Mouse (Mus musculus) Patski (cell line): ENCODE data around the gene Cdh8. TPM values are rescaled to one million over a fixed set of nuclear protein-coding genes. Genes with fewer than 3 reads are reported as not detected.

Experiments
- ATAC-seq: fragments of 100-300 bp; one replicate; pipeline ENCODE4 v1.8.0; 2021
- CTCF ChIA-PET: fragments of 350-600 bp; sonication (Branson Sonifier 250); formaldehyde crosslinking; loops from one replicate; lab custom pipeline; 2022; ENCODE audit warnings: inconsistent platforms; lab: Charles Lee
- POLR2A ChIA-PET: fragments of 350-600 bp; sonication (Branson Sonifier 250); formaldehyde crosslinking; loops from one replicate; lab custom pipeline; 2022; ENCODE audit warnings: antibody characterized with exemption, inconsistent platforms; lab: Charles Lee
- DNase-seq: peaks from one replicate; pipeline ENCODE4 v3.0.0-alpha.2; 2011; ENCODE audit warnings: low read depth, low spot score
- H3K27me3 ChIP-seq: fragments of 371-371 bp; one replicate; pipeline ENCODE4 v1.5.1; 2021
- CTCF ChIP-seq: fragments of 100-300 bp; IDR thresholded peaks from one replicate; pipeline ENCODE4 v1.5.1; 2021
- in situ Hi-C: fragments of 300-500 bp; cut with MboI; formaldehyde crosslinking; loops from 3 replicates; pipeline ENCODE4 v1.11.1; 2018; ENCODE audit warnings: low pct_unique_long_range_greater_than_20kb, mixed read lengths
- polyA plus RNA-seq: library from polyadenylated mRNA; unstranded; gene quantifications from one replicate; pipeline ENCODE4 v1.2.3, GENCODE M21; 2021

Cdh8 gene
- polyA plus RNA-seq, 1 experiment from 2014 or later, result not detected

DNA sequence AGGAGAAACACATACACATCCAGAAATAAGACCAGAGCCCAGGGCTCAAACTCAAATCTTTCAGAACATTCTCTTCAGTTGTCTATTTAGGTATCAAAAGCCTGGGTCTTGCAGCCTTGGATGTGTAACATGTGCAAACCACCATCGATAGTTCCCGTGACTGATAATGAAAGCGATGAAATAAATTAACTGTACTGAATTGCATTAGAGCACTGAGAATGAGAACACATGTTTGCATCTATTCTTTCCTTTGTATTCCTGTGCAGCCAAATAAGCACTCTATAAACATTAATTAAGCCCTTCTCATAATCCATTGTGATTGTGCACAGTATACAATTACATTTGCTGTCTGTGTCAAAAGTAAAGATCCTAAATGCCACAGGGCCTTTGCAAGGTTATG is 47.1 kb downstream of the Cdh8 start:
- no peak for TF ChIP-seq CTCF
- no peaks in the 10 kb centered on the region for H3K27me3 ChIP-seq
- in situ Hi-C loops, result no loop called here
- CTCF ChIA-PET, result no interaction called here
- POLR2A ChIA-PET, result no interaction called here
- DNase-seq (no peak), ATAC-seq (no peak)

DNA sequence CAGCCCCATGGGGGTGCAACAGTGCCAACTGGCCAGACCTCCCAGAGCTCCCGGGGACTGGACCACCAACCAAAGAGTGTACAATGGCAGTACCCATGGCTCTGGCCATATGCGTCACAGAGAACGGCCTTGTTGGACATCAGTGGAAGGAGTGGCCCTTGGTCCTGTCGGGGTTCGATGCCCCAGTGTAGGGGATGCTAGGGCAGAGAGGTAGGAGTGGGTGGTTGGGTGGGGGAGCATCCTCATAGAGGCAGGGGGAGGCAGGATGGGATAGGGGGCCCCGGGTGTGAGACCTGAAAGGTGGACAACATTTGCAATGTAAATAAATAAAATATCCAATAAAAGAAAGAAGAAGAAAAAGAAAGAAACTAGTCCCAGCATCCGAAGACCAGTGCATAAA is 47.8 kb downstream of the Cdh8 start:
- ATAC-seq (no peak), DNase-seq (no peak)
- in situ Hi-C loops, result no loop called here
- no peak for TF ChIP-seq CTCF
- H3K27me3 ChIP-seq, result no peaks in the 10 kb centered on the region
- POLR2A ChIA-PET, result no interaction called here
- CTCF ChIA-PET, result no interaction called here

DNA sequence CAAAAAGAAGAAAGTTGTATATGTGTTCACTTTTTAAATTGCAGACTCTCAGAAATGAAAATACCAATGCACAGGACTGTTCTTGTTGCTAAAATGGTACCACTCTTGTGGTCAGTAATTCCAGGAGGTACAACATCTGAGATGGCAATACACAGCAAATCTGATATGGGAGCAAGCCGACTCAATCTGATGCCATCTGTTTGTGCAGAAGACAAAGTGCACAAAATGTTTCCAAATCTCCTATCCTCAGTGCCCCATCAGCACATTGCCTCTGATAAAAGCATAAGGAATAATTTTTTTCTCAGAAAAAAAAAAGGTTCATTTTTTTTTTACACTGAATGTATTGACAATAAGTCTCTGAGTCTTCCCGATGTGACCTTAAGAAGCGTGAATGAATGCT is 62.3 kb downstream of the Cdh8 start:
- POLR2A ChIA-PET, result no interaction called here
- DNase-seq (no peak), ATAC-seq (no peak)
- CTCF ChIA-PET, result no interaction called here
- in situ Hi-C loops, result no loop called here
- TF ChIP-seq CTCF, result no peak
- no peaks in the 10 kb centered on the region for H3K27me3 ChIP-seq

DNA sequence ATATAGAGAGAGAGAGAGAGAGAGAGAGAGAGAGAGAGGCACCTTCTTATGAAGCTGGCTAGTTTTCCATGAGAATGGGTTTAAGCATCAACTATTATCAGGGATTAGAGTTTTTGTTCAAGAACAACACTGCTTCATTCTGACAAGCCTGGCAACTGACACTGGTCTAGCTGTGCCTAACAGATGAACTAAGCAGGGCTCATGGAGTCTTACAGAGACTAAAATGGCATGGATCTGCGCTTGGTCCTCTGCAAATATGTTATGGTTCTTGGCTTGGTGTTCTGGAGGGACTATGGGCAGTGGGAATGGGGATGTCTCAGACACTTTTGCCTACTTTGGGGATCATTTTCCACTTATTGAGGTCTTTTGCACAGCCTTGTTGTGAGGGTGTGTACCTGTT is 63.0 kb downstream of the Cdh8 start:
- POLR2A ChIA-PET, result no interaction called here

DNA sequence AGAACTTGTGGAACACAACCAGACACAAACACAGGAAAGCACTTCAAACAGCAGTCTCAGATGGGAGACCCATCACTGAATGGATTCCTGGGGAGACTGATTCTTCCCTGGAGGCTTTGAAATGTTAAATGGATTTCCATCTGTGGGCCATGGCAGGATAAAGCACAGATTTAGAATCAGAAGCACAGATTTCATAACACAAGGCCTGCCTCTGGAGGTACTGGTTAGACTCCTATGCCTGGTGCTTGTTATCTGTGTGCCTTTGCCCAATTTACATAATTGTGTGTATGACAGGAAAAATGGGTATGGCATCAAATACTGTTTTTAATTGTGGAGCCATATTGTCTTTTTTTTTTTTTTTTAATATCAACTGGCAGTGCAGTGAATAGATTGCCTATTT is 66.8 kb downstream of the Cdh8 start:
- TF ChIP-seq CTCF, result no peak
- ATAC-seq, result no peak
- in situ Hi-C loops, result no loop called here
- ChIA-PET POLR2A (no interaction called here), CTCF (no interaction called here)
- no peaks in the 10 kb centered on the region for H3K27me3 ChIP-seq
- DNase-seq, result no peak

More for the DNA sequence above, 63.0 kb downstream of the Cdh8 start:
- no peaks in the 10 kb centered on the region for H3K27me3 ChIP-seq
- no peak for DNase-seq
- ATAC-seq, result no peak
- no peak for TF ChIP-seq CTCF
- in situ Hi-C loops, result no loop called here
- CTCF ChIA-PET, result no interaction called here

DNA sequence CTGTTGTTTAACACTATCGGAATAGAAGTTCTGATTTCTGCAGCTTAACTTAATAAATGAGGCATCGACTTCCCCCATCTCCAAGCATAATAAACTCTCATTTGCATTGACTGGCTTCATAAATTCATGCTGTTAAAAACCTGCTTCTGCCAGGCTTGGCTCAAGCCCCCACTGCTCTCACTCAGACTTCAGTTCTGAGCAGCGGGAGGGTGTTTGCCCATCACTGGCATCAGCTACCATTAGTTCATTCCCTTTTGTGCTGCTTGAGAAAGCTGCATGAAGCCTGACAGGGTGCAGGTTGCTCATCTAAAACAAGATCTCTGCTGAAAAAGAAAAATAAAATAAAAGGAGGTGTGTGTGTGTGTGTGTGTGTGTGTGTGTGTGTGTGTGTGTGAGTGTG is 67.7 kb downstream of the Cdh8 start:
- ATAC-seq (no peak), DNase-seq (no peak)
- no peaks in the 10 kb centered on the region for H3K27me3 ChIP-seq
- TF ChIP-seq CTCF, result no peak
- in situ Hi-C loops, result no loop called here
- POLR2A ChIA-PET, result no interaction called here
- CTCF ChIA-PET, result no interaction called here

DNA sequence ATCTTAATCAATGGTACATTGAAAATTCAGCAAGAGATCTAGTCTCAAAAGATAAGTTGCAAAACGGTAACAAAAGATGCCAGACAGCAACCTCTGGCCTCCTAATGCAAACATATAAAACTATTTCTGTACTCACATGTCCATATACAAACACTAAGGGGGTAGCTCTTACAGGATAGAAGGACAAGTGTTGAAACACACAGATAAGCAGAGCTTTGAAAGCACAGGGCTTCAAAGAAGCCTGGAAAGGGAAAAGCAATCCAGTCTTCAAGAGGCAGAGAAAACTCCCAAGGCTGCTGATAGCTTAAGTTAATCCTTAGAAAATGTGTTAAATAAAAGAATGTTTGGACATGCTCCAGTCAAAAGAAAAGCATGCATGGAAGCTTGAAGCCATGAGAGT is 77.0 kb downstream of the Cdh8 start:
- no peaks in the 10 kb centered on the region for H3K27me3 ChIP-seq
- in situ Hi-C loops, result no loop called here
- ChIA-PET CTCF (no interaction called here), POLR2A (no interaction called here)
- DNase-seq (no peak), ATAC-seq (no peak)
- no peak for TF ChIP-seq CTCF

DNA sequence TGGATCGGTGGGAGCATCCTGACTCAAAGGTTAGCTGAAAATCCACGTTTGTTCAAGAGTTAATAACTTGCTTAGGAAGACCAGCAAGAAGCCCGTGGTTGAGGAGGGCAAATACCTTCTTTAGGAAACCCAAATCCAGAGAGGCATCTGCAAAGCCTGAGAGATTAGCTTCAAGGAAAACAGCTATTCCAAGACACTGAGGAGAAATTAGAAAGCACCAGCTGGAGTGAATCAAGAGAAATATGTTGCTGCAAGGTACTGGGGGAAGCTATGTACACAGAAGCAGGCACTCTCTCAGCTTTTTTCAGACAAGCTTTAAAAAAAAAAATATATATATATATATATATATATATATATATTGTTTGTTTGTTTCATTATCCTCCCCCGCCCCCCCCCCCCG is 88.7 kb downstream of the Cdh8 start:
- DNase-seq (no peak), ATAC-seq (no peak)
- no peaks in the 10 kb centered on the region for H3K27me3 ChIP-seq
- ChIA-PET CTCF (no interaction called here), POLR2A (no interaction called here)
- no peak for TF ChIP-seq CTCF
- in situ Hi-C loops, result no loop called here

DNA sequence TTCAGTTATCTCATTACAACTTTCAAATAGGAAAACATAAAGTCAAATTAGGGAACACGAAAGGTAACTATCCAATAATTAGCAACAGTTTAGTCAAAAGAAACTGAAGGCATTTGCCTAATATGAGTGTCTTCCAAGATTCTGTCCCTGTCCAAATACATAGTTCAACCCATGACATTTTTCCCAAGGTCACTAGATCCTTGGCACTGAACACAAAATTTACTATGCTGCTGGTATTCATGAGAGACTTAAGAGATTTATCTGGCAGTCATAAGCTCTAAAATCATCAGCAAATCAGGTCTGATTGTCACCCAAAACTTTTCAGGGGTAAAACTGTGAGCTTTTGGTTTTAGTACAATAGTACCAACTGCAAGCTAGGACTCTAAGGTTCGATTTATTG is 101.7 kb downstream of the Cdh8 start:
- ChIA-PET POLR2A (no interaction called here), CTCF (no interaction called here)
- H3K27me3 ChIP-seq, result no peaks in the 10 kb centered on the region
- in situ Hi-C loops, result no loop called here
- TF ChIP-seq CTCF, result no peak
- ATAC-seq (no peak), DNase-seq (no peak)

DNA sequence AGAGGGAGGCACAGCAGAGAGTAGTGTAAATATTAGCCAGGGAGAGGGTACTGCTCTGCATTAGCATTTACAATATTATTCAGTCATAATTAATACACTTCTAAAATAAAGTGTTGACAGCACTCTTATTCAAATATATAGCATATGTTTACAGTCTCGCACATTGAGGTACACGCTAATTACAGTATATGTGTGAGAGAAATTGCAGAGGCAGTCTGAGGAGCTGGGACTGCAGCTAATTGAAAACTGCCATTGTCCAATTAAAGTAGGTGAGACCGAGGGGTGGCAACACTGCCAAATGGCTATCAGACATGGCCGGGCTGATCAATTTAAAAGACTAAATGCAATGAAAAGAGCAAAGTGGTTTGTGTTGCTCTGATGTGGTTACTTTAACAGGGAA is 112.1 kb downstream of the Cdh8 start:
- no peaks in the 10 kb centered on the region for H3K27me3 ChIP-seq
- no peak for DNase-seq
- in situ Hi-C loops, result no loop called here
- ATAC-seq, result no peak
- POLR2A ChIA-PET, result no interaction called here
- TF ChIP-seq CTCF, result no peak
- CTCF ChIA-PET, result no interaction called here

DNA sequence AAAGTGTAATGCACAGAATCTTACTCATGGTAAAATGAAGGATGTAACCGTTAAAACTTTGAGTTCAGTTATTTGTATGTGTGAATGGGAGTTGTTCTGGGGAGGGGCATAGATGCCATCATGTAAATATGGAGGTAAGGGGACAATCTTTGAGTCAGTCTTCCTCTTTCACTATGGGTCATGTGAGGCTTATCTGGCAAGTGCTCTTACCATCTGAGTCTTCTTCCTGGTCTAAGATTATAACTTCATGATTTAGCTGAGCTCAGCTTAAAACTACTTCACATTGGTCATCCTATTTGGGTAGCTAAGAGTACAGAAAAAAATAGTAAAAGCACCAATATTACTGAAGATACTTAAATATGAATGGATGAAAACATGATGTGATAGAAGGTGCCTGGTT is 126.1 kb downstream of the Cdh8 start:
- TF ChIP-seq CTCF, result no peak
- in situ Hi-C loops, result no loop called here
- no peaks in the 10 kb centered on the region for H3K27me3 ChIP-seq
- ATAC-seq (no peak), DNase-seq (no peak)
- ChIA-PET CTCF (no interaction called here), POLR2A (no interaction called here)

DNA sequence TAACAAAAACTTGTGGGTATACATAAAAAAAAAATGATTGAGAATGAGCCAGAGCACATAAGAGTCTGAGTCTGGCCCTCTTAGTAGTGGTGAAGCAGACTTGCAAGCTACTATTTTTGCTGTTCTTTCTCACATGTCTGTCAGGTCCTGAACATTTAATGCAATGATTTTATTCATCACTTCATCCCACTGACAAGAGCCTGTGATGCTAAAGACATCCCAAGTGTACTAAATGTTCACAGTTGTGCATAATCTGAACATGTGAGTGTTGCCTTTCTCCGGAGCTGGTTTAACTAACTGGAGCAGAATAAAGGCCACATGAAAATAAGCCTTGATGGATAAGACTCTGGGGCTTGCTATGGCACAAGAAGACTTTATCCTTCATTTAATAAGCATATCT is 131.2 kb downstream of the Cdh8 start:
- DNase-seq (no peak), ATAC-seq (no peak)
- no peaks in the 10 kb centered on the region for H3K27me3 ChIP-seq
- TF ChIP-seq CTCF, result no peak
- in situ Hi-C loops, result no loop called here
- ChIA-PET POLR2A (no interaction called here), CTCF (interaction anchor here (1.3 kb wide), 1 partner anchor 10 kb away, joined by 4 read pairs; no protein-coding TSS in a partner anchor)

DNA sequence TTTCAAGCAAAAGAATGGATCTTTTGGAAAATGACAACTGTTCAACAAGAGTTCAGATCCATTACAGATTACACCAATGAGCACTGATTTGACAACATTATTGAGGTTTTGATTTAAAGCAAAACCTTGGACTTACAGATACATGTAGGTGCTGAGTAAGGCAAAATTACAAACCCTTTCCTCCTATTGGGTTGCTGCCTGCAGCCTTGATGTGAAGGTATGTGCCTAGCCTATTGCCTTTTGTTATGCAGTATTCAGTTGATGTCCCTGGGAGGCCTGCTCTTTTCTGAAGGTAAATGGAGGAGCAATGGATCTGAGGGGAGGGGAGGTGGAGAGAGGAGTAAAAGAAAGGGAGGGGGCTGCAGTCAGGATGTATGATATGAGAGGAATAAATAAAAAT is 135.9 kb downstream of the Cdh8 start:
- H3K27me3 ChIP-seq, result no peaks in the 10 kb centered on the region
- TF ChIP-seq CTCF, result no peak
- ATAC-seq (no peak), DNase-seq (no peak)
- ChIA-PET POLR2A (no interaction called here), CTCF (no interaction called here)
- in situ Hi-C loops, result no loop called here
